Mouse (Mus musculus): ENCODE data around the gene Scrt2. TPM values are rescaled to one million over a fixed set of nuclear protein-coding genes. Genes with fewer than 3 reads are reported as not detected.

The Scrt2 gene
- total and polyA plus RNA-seq, 3 experiments, result not detected

- intact Hi-C loops (cut with DNase I), result loop anchor here (2.0 kb wide), 3 partner anchors 29 to 55 kb away; no protein-coding TSS in a partner anchor
- H3K27me3 ChIP-seq (ENCODE audit: control insufficient read depth, insufficient read depth, low read length), result peaks cover 5% of the 10 kb centered on the region
Observed at GRCm38 (mm10) chr2:152142046-152142445, 60.7 kb downstream of the Scrt2 start.

GRCm38 (mm10) chr2:152142571-152142970 is 61.2 kb downstream of the Scrt2 start:
- H3K4me3 ChIP-seq, result peak overlapping the region; percentile 62
- no peaks in the 10 kb centered on the region for H3K4me1 ChIP-seq (ENCODE audit: control insufficient read depth, insufficient read depth, low read length)
- intact Hi-C loops (cut with DNase I), result loop anchor here (2.0 kb wide), 3 partner anchors 30 to 54 kb away; no protein-coding TSS in a partner anchor
- H3K9ac ChIP-seq (ENCODE audit: low read depth, low read length), result peak overlapping the region; percentile 72; the same call in 1 of the 2 replicates
- WGBS, result 11% methylated on average over 11 of the region's 11 CpGs
- no peaks in the 10 kb centered on the region for H3K36me3 ChIP-seq (ENCODE audit: control insufficient read depth, insufficient read depth, low read length)
- peaks cover 5% of the 10 kb centered on the region for H3K27me3 ChIP-seq (ENCODE audit: control insufficient read depth, insufficient read depth, low read length)
- peaks cover 6% of the 10 kb centered on the region for H3K79me2 ChIP-seq (replicated peaks; ENCODE audit: control insufficient read depth, insufficient read depth, low read length)
- peak overlapping the region; percentile 82 for H3K27ac ChIP-seq
- DNase-seq, result no peak
- TF ChIP-seq CTCF (IDR thresholded peaks at IDR 0.05), result no peak
- TF ChIP-seq EP300 (IDR thresholded peaks at IDR 0.05; ENCODE audit: insufficient read depth, low read depth, low read length), result no peak
- no peak for TF ChIP-seq POLR2A (IDR thresholded peaks at IDR 0.05; ENCODE audit: insufficient read depth, low read depth, low read length)

More at GRCm38 (mm10) chr2:152142046-152142445, 60.7 kb downstream of the Scrt2 start:
- H3K27ac ChIP-seq, result peak overlapping the region; percentile 82
- WGBS, result 2% methylated on average over 13 of the region's 13 CpGs
- peak overlapping the region; percentile 30 for H3K9ac ChIP-seq (ENCODE audit: low read depth, low read length)
- TF ChIP-seq CTCF (IDR thresholded peaks at IDR 0.05), result no peak
- TF ChIP-seq EP300 (IDR thresholded peaks at IDR 0.05; ENCODE audit: insufficient read depth, low read depth, low read length), result 0 out of 2 replicates have a peak, but pooled peaks have one; percentile 16
- peak; percentile 50 for TF ChIP-seq POLR2A (IDR thresholded peaks at IDR 0.05; ENCODE audit: insufficient read depth, low read depth, low read length)
- peaks cover 6% of the 10 kb centered on the region for H3K79me2 ChIP-seq (replicated peaks; ENCODE audit: control insufficient read depth, insufficient read depth, low read length)
- peak overlapping the region; percentile 62 for H3K4me3 ChIP-seq
- no peaks in the 10 kb centered on the region for H3K36me3 ChIP-seq (ENCODE audit: control insufficient read depth, insufficient read depth, low read length)
- DNase-seq, result peak; percentile 65 to 66
- H3K4me1 ChIP-seq (ENCODE audit: control insufficient read depth, insufficient read depth, low read length), result no peaks in the 10 kb centered on the region

GRCm38 (mm10) chr2:152143279-152144157 is 62.2 kb downstream of the Scrt2 start, which contains the start of gene Tcf15:
TSS of gene Tcf15 (plus strand) at chr2:152143561.
- WGBS, result 1% methylated on average over 118 of the region's 118 CpGs
- Histone ChIP-seq H3K27ac (peak within 1 kb of the TSS; percentile 88), H3K27me3 (ENCODE audit: control insufficient read depth, insufficient read depth, low read length) (peaks cover 5% of the 10 kb centered on the region), H3K4me1 (ENCODE audit: control insufficient read depth, insufficient read depth, low read length) (no peaks in the 10 kb centered on the region), H3K9ac (ENCODE audit: low read depth, low read length) (peak within 1 kb of the TSS; percentile 99), H3K79me2 (replicated peaks; ENCODE audit: control insufficient read depth, insufficient read depth, low read length) (peaks cover 6% of the 10 kb centered on the region), H3K4me3 (peak within 1 kb of the TSS; percentile 67), H3K36me3 (ENCODE audit: control insufficient read depth, insufficient read depth, low read length) (peaks cover under 1% of the 10 kb centered on the region; the same call in 1 of the 2 replicates)
- peak; percentile 87 to 89 for DNase-seq
- intact Hi-C loops (cut with DNase I), result loop anchor here (2.0 kb wide), 3 partner anchors 31 to 53 kb away; no protein-coding TSS in a partner anchor
- TF ChIP-seq EP300 (IDR thresholded peaks at IDR 0.05; ENCODE audit: insufficient read depth, low read depth, low read length) (no peak), POLR2A (IDR thresholded peaks at IDR 0.05; ENCODE audit: insufficient read depth, low read depth, low read length) (peak; percentile 95), CTCF (IDR thresholded peaks at IDR 0.05) (no peak)

- H3K79me2 ChIP-seq (replicated peaks; ENCODE audit: control insufficient read depth, insufficient read depth, low read length), result peaks cover 6% of the 10 kb centered on the region
- DNase-seq, result peak in 1 of 2 experiments; percentile 44
- peak overlapping the region; percentile 67 for H3K4me3 ChIP-seq
- no peaks in the 10 kb centered on the region; the same call in 1 of the 2 replicates for H3K4me1 ChIP-seq (ENCODE audit: control insufficient read depth, insufficient read depth, low read length)
- peak overlapping the region; percentile 88 for H3K27ac ChIP-seq
- peaks cover 5% of the 10 kb centered on the region for H3K27me3 ChIP-seq (ENCODE audit: control insufficient read depth, insufficient read depth, low read length)
- H3K9ac ChIP-seq (ENCODE audit: low read depth, low read length), result peak overlapping the region; percentile 99
- H3K36me3 ChIP-seq (ENCODE audit: control insufficient read depth, insufficient read depth, low read length), result peaks cover 5% of the 10 kb centered on the region
- WGBS, result 18% methylated on average over 9 of the region's 9 CpGs
- TF ChIP-seq EP300 (IDR thresholded peaks at IDR 0.05; ENCODE audit: insufficient read depth, low read depth, low read length) (no peak), CTCF (IDR thresholded peaks at IDR 0.05) (no peak), POLR2A (IDR thresholded peaks at IDR 0.05; ENCODE audit: insufficient read depth, low read depth, low read length) (no peak)
- intact Hi-C loops (cut with DNase I), result no loop called here
Observed at GRCm38 (mm10) chr2:152144158-152144450, 62.8 kb downstream of the Scrt2 start.

GRCm38 (mm10) chr2:152144501-152144900 is 63.2 kb downstream of the Scrt2 start:
- Histone ChIP-seq H3K79me2 (replicated peaks; ENCODE audit: control insufficient read depth, insufficient read depth, low read length) (peaks cover 6% of the 10 kb centered on the region), H3K27me3 (ENCODE audit: control insufficient read depth, insufficient read depth, low read length) (peaks cover 5% of the 10 kb centered on the region), H3K27ac (peak overlapping the region; percentile 88), H3K4me3 (peak overlapping the region; percentile 67), H3K36me3 (ENCODE audit: control insufficient read depth, insufficient read depth, low read length) (peaks cover 9% of the 10 kb centered on the region), H3K4me1 (ENCODE audit: control insufficient read depth, insufficient read depth, low read length) (peaks cover 2% of the 10 kb centered on the region), H3K9ac (ENCODE audit: low read depth, low read length) (peak overlapping the region; percentile 99)
- DNase-seq, result peak in 1 of 2 experiments; percentile 33
- WGBS, result 46% methylated on average over 5 of the region's 5 CpGs
- intact Hi-C loops (cut with DNase I), result no loop called here
- TF ChIP-seq EP300 (IDR thresholded peaks at IDR 0.05; ENCODE audit: insufficient read depth, low read depth, low read length) (no peak), POLR2A (IDR thresholded peaks at IDR 0.05; ENCODE audit: insufficient read depth, low read depth, low read length) (no peak)

Other genes starting within 250 kb of the Scrt2 start
- gene Rspo4, start 238.6 kb upstream of the Scrt2 start, total RNA-seq (2021), result not detected
- gene Rspo4, start 238.6 kb upstream of the Scrt2 start, polyA plus RNA-seq (2012; rRNA removed), result not detected in 2 replicates
- under 1 TPM; 0.23 to 0.27 TPM for gene Angpt4, start 170.3 kb upstream of the Scrt2 start, total RNA-seq (2021)
- gene Angpt4, start 170.3 kb upstream of the Scrt2 start, polyA plus RNA-seq (2012; rRNA removed), result 0.94 and 1.0 TPM in 2 replicates
- gene Fam110a, start 101.3 kb upstream of the Scrt2 start, total RNA-seq (2021), result 1 to 10 TPM; 4.3 to 4.7 TPM
- 6.6 and 7.2 TPM in 2 replicates for gene Fam110a, start 101.3 kb upstream of the Scrt2 start, polyA plus RNA-seq (2012; rRNA removed)
- 1 to 10 TPM; 1.8 to 3.4 TPM for gene Slc52a3, start 85.0 kb upstream of the Scrt2 start, total RNA-seq (2021)
- 2.5 and 2.8 TPM in 2 replicates for gene Slc52a3, start 85.0 kb upstream of the Scrt2 start, polyA plus RNA-seq (2012; rRNA removed)
- gene Srxn1, start 24.0 kb downstream of the Scrt2 start, total RNA-seq (2021), result 10 to 100 TPM; 19.2 to 23.9 TPM
- gene Srxn1, start 24.0 kb downstream of the Scrt2 start, polyA plus RNA-seq (2012; rRNA removed), result 35.9 and 40.0 TPM in 2 replicates
- 10 to 100 TPM; 26.7 to 32.1 TPM for gene Tcf15, start 62.0 kb downstream of the Scrt2 start, total RNA-seq (2021)
- gene Tcf15, start 62.0 kb downstream of the Scrt2 start, polyA plus RNA-seq (2012; rRNA removed), result 21.2 and 25.9 TPM in 2 replicates
- gene Csnk2a1, start 145.3 kb downstream of the Scrt2 start, total RNA-seq (2021), result 10 to 100 TPM; 89.0 to 94.1 TPM
- 40.7 and 74.9 TPM in 2 replicates for gene Csnk2a1, start 145.3 kb downstream of the Scrt2 start, polyA plus RNA-seq (2012; rRNA removed)
- 10 to 100 TPM; 39.0 to 46.5 TPM for gene Tbc1d20, start 212.3 kb downstream of the Scrt2 start, total RNA-seq (2021)
- 43.1 and 60.1 TPM in 2 replicates for gene Tbc1d20, start 212.3 kb downstream of the Scrt2 start, polyA plus RNA-seq (2012; rRNA removed)